Mouse (Mus musculus) brain, embryonic 14.5 days (tissue): ENCODE results near the gene Rwdd3.

Experiments used
- CTCF ChIP-seq: fragments of 200-500 bp; IDR thresholded peaks from 2 replicates; pipeline ENCODE4 v1.5.1; 2012; ENCODE audit warnings: inconsistent platforms, mild to moderate bottlenecking, moderate library complexity, borderline replicate concordance; ENCODE audit not compliant: insufficient read depth, insufficient read length; ENCODE audit errors: extremely low read depth
- POLR2A ChIP-seq: fragments of 200-500 bp; IDR thresholded peaks from 2 replicates; pipeline ENCODE4 v1.6.1; 2012; ENCODE audit warnings: mild to moderate bottlenecking, inconsistent platforms, borderline replicate concordance; ENCODE audit not compliant: poor library complexity, insufficient read depth, insufficient read length, severe bottlenecking; ENCODE audit errors: extremely low read depth

- TF ChIP-seq CTCF (no peak), POLR2A (no peak)
These were observed 50.4 kb downstream of the Rwdd3 start for GRCm38 (mm10) chr3:121121072-121121471.
